Mouse (Mus musculus): ENCODE results near the gene Mri1. TPM values are rescaled to one million over a fixed set of nuclear protein-coding genes. Genes with fewer than 3 reads are reported as not detected.

Gene Mri1
- polyA plus RNA-seq, 1 experiment from 2014 or later: 45.0 TPM

DNA sequence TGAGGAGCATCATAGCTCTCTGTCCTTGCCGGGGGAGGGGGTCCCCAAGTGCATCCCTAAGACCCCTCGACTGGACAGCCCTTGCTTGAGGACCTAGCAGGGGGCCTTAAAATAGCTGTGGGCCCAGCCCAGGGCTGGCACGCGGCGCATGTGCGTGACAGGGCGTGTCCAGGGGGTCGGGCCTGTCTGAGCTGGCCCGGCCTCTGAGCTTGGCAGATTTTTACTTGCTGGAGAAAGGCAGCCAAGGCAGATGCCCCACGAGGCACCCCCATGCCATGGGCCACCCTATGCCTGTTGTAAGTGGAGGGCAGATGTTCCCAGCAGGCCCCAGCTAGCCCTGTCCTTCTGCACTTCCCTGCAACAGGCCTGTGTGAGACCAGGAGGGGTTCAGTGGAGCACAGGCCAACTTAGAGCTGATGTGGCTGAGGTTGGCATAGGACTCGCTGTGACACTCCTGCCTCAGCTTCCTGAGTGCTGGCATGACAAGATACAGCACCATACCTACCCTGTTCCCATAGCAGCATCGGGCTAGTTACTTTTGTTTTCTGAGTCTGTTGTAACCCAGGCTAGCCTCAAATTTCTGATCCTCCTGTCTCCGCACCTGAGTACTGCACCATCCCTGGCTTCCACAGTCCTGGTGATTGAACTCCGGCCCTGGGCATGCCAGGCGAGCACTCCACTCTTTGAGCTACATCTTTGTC lies 55.4 kb downstream of the Mri1 start:
- peak; percentile 11 for ATAC-seq (replicated peaks; ENCODE audit: extremely low read depth, insufficient read depth, low FRiP score)

DNA sequence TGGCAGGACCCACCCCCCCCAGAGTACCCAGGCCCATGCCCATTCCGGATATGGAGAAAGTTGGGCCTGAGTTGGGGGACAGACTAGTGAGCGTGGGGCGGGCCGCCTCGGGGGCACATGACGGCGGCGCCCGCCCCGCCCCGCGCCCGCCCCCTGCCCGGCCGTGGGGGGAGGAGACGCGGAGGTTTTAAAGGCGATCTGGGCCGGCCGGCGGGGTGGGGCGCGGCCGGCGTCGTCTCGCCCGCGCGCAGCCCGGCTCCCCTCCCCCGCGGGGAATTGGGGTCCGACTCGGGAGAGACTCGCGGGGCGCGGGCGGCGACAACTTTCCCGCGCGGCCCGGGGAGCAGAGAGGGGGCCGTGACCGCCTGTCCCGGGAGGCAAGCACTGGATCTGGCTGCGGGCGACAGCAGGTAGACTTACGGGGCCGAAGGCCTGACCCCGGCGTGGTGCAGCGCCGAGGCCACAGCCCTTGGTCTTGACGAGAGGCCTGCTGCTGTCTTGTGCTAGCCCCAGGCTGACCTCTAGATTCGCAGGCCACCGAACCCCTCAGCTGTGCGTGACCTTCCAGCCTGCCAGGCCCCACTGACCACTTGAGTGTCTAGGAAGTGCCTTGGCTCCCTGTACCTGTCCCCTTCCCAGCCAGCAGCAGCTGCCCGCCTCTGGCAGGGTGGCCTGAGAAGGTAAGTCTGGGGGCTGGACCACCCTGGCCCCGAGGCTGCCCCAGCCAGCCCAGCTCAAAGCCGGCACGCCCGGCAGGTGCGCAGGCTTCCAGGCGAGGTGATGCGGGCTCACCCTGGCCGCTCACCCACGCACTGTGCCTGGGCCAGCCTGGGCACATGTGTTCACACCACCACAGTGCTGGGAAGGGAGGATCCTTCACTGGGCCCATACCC lies 56.2 kb downstream of the Mri1 start:
- peak; percentile 20 for ATAC-seq (replicated peaks; ENCODE audit: extremely low read depth, insufficient read depth, low FRiP score)
- Histone ChIP-seq H3K27ac (ENCODE audit: low read length) (peak overlapping the region; percentile 99), H3K4me1 (ENCODE audit: control insufficient read depth, insufficient read depth, low read length) (peaks cover 49% of the 10 kb centered on the region), H3K27me3 (ENCODE audit: control insufficient read depth, insufficient read depth, low read length) (no peaks in the 10 kb centered on the region), H3K36me3 (ENCODE audit: control insufficient read depth, insufficient read depth) (peaks cover 8% of the 10 kb centered on the region), H3K4me3 (ENCODE audit: low read length) (peak overlapping the region; percentile 71), H3K9ac (ENCODE audit: low read length) (peak overlapping the region; percentile 97), H3K9me3 (replicated peaks; ENCODE audit: control insufficient read depth, low read length) (no peaks in the 10 kb centered on the region), H3K4me2 (ENCODE audit: low read depth, low read length) (peak overlapping the region; percentile 96)
- WGBS: 2% methylated on average over 48 of the region's 70 CpGs

More for the DNA sequence above, 55.4 kb downstream of the Mri1 start:
- no peaks in the 10 kb centered on the region for H3K27me3 ChIP-seq (ENCODE audit: control insufficient read depth, insufficient read depth, low read length)
- H3K9me3 ChIP-seq (replicated peaks; ENCODE audit: control insufficient read depth, low read length): no peaks in the 10 kb centered on the region
- peaks cover 11% of the 10 kb centered on the region for H3K36me3 ChIP-seq (ENCODE audit: control insufficient read depth, insufficient read depth)
- H3K27ac ChIP-seq (ENCODE audit: low read length): peak overlapping the region; percentile 99
- peak overlapping the region; percentile 71 for H3K4me3 ChIP-seq (ENCODE audit: low read length)
- H3K4me2 ChIP-seq (ENCODE audit: low read depth, low read length): peak overlapping the region; percentile 96
- peaks cover 49% of the 10 kb centered on the region for H3K4me1 ChIP-seq (ENCODE audit: control insufficient read depth, insufficient read depth, low read length)
- WGBS: 26% methylated on average over 15 of the region's 15 CpGs
- peak overlapping the region; percentile 97 for H3K9ac ChIP-seq (ENCODE audit: low read length)

GRCm38 (mm10) chr8:84200126-84200555 lies 57.0 kb downstream of the Mri1 start:
- peak overlapping the region; percentile 96 for H3K4me2 ChIP-seq (ENCODE audit: low read depth, low read length)

More at GRCm38 (mm10) chr8:84200126-84200555, 57.0 kb downstream of the Mri1 start:
- 18% methylated on average over 8 of the region's 8 CpGs for WGBS
- peaks cover 4% of the 10 kb centered on the region for H3K36me3 ChIP-seq (ENCODE audit: control insufficient read depth, insufficient read depth)
- H3K9ac ChIP-seq (ENCODE audit: low read length): peak overlapping the region; percentile 97
- ATAC-seq (replicated peaks; ENCODE audit: extremely low read depth, insufficient read depth, low FRiP score): no peak
- peak overlapping the region; percentile 99 for H3K27ac ChIP-seq (ENCODE audit: low read length)
- H3K4me3 ChIP-seq (ENCODE audit: low read length): peak overlapping the region; percentile 71
- no peaks in the 10 kb centered on the region for H3K9me3 ChIP-seq (replicated peaks; ENCODE audit: control insufficient read depth, low read length)
- peaks cover 49% of the 10 kb centered on the region for H3K4me1 ChIP-seq (ENCODE audit: control insufficient read depth, insufficient read depth, low read length)
- H3K27me3 ChIP-seq (ENCODE audit: control insufficient read depth, insufficient read depth, low read length): no peaks in the 10 kb centered on the region

MicroRNAs within 50 kb of the gene (microRNA counts, 519-probe panel; counts per million panel counts)
- microRNA mmu-miR-23a (3,845 counts per million, percentile 92 among the panel's probes with 10 or more counts), microRNA mmu-miR-27a (3,845 counts per million, percentile 92 among the panel's probes with 10 or more counts)

Small RNA genes within 50 kb of the gene (microRNA-seq; reads per million reads assigned to microRNA genes)
- 28,011 reads per million, percentile 98 among the genes with 10 or more reads in this experiment for gene Mir23a
- gene Mir24-2: not detected
- gene Mir27a: 362 reads per million, percentile 70 among the genes with 10 or more reads in this experiment
- not detected for gene Mir3074-2

Other genes starting within 250 kb of the Mri1 start
- 0.21 and 0.49 TPM in 2 replicates for gene 2210011C24Rik, start 245.2 kb downstream of the Mri1 start, polyA plus RNA-seq (2015; fragmentation: Nextera tagmentation; extraction: Ambion mirVana)
- 1.5 and 2.7 TPM in 2 replicates for gene Palm3, start 235.9 kb downstream of the Mri1 start, polyA plus RNA-seq (2015; fragmentation: Nextera tagmentation; extraction: Ambion mirVana)
- 6.0 and 6.5 TPM in 2 replicates for gene Il27ra, start 214.7 kb downstream of the Mri1 start, polyA plus RNA-seq (2015; fragmentation: Nextera tagmentation; extraction: Ambion mirVana)
- gene Rln3, start 212.3 kb downstream of the Mri1 start, polyA plus RNA-seq (2015; fragmentation: Nextera tagmentation; extraction: Ambion mirVana): 0.24 TPM in 1 of 2 replicates, not detected in the other
- gene Gm10643, start 192.2 kb downstream of the Mri1 start, polyA plus RNA-seq (2015; fragmentation: Nextera tagmentation; extraction: Ambion mirVana): 0.95 and 1.2 TPM in 2 replicates
- 5.9 and 6.4 TPM in 2 replicates for gene Rfx1, start 190.5 kb downstream of the Mri1 start, polyA plus RNA-seq (2015; fragmentation: Nextera tagmentation; extraction: Ambion mirVana)
- 5.4 and 6.0 TPM in 2 replicates for gene Dcaf15, start 152.6 kb downstream of the Mri1 start, polyA plus RNA-seq (2015; fragmentation: Nextera tagmentation; extraction: Ambion mirVana)
- 0.17 and 0.37 TPM in 2 replicates for gene Podnl1, start 131.3 kb downstream of the Mri1 start, polyA plus RNA-seq (2015; fragmentation: Nextera tagmentation; extraction: Ambion mirVana)
- 14.8 and 15.4 TPM in 2 replicates for gene Cc2d1a, start 109.4 kb downstream of the Mri1 start, polyA plus RNA-seq (2015; fragmentation: Nextera tagmentation; extraction: Ambion mirVana)
- 1.2 and 1.3 TPM in 2 replicates for gene 4930432K21Rik, start 109.3 kb downstream of the Mri1 start, polyA plus RNA-seq (2015; fragmentation: Nextera tagmentation; extraction: Ambion mirVana)
- 1.5 and 1.6 TPM in 2 replicates for gene Nanos3, start 72.1 kb downstream of the Mri1 start, polyA plus RNA-seq (2015; fragmentation: Nextera tagmentation; extraction: Ambion mirVana)
- 8.4 and 9.9 TPM in 2 replicates for gene Zswim4, start 20.3 kb downstream of the Mri1 start, polyA plus RNA-seq (2015; fragmentation: Nextera tagmentation; extraction: Ambion mirVana)
- gene D8Ertd738e, start 7.6 kb downstream of the Mri1 start, polyA plus RNA-seq (2015; fragmentation: Nextera tagmentation; extraction: Ambion mirVana): 297 and 311 TPM in 2 replicates
- gene Ccdc130, start 13.1 kb upstream of the Mri1 start, polyA plus RNA-seq (2015; fragmentation: Nextera tagmentation; extraction: Ambion mirVana): 14.9 and 19.4 TPM in 2 replicates
- gene Cacna1a, start 131.1 kb upstream of the Mri1 start, polyA plus RNA-seq (2015; fragmentation: Nextera tagmentation; extraction: Ambion mirVana): 6.9 and 8.9 TPM in 2 replicates

Measured in heart, embryonic 16.5 days (tissue).